Mouse (Mus musculus) ES-E14 (cell line): Measurements from ENCODE around the gene Sirt2.

ENCODE experiments used
- HCFC1 ChIP-seq: IDR thresholded peaks from 2 replicates; pipeline ENCODE4 v1.6.1; 2012; ENCODE audit warnings: low read length, inconsistent platforms, borderline replicate concordance; ENCODE audit not compliant: insufficient read depth
- MAFK ChIP-seq: IDR thresholded peaks from 2 replicates; pipeline ENCODE4 v1.6.1; 2014; ENCODE audit warnings: mild to moderate bottlenecking, low read depth, low read length, inconsistent platforms; ENCODE audit not compliant: insufficient read depth
- ZNF384 ChIP-seq: IDR thresholded peaks from 2 replicates; pipeline ENCODE4 v1.6.1; 2012; ENCODE audit warnings: low read depth, low read length, inconsistent platforms

GRCm38 (mm10) chr7:28802846-28803588, 36.5 kb downstream of the Sirt2 start:
- TF ChIP-seq MAFK: no peak
- TF ChIP-seq HCFC1: no peak
- no peak for TF ChIP-seq ZNF384
